Mouse (Mus musculus): ENCODE results near the gene Nhlrc1. TPM values are rescaled to one million over a fixed set of nuclear protein-coding genes. Genes with fewer than 3 reads are reported as not detected.
A peak's percentile ranks its signal among the peaks of the same experiment; 100 is the strongest.

The Nhlrc1 gene
- total RNA-seq (2021), result 1 to 10 TPM; 3.6 to 3.8 TPM
- long read RNA-seq, experiment 1, transcript Nhlrc1-201 (1 exons, 2,294 nt), result major isoform, 7 of 7 reads
- long read RNA-seq, experiment 1, partial matches to known transcripts, result 0 of 7 reads
- long read RNA-seq, experiment 1, other reads (novel, unspliced or antisense), result 0 of 7 reads
- long read RNA-seq, experiment 2, transcript Nhlrc1-201 (1 exons, 2,294 nt), result major isoform, 6 of 6 reads
- long read RNA-seq, experiment 2, partial matches to known transcripts, result 0 of 6 reads
- long read RNA-seq, experiment 2, other reads (novel, unspliced or antisense), result 0 of 6 reads

GRCm38 (mm10) chr13:47014334-47015194, at the start of gene Nhlrc1:
Gene Nhlrc1 (minus strand): TSS chr13:47014850.
- peak; percentile 55 to 71 for DNase-seq (ENCODE audit: low spot score in 2 of 2)

GRCm38 (mm10) chr13:47063985-47064760, 49.5 kb upstream of the Nhlrc1 start:
- DNase-seq (ENCODE audit: low spot score in 2 of 2), result no peak

DNA sequence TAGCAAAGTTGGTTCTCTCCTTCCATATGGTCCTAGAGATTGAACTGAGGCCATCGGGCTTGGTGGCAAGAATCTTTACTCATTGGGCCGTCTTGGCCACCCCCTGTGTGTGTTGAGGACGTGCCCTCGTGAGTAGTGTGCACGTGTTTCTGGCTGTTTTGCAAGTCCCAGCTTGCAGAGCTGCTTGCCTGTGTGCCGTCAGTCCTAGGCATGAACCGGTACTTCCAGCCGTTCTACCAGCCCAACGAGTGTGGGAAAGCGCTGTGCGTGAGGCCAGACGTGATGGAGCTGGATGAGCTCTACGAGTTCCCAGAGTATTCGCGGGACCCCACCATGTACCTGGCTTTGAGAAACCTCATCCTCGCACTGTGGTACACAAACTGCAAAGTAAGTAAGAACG, 48.1 kb upstream of the Nhlrc1 start:
- no peak for DNase-seq (ENCODE audit: low spot score in 2 of 2)

GRCm38 (mm10) chr13:47056781-47057180, 42.1 kb upstream of the Nhlrc1 start:
- no peak for DNase-seq (ENCODE audit: low spot score in 2 of 2)

DNA sequence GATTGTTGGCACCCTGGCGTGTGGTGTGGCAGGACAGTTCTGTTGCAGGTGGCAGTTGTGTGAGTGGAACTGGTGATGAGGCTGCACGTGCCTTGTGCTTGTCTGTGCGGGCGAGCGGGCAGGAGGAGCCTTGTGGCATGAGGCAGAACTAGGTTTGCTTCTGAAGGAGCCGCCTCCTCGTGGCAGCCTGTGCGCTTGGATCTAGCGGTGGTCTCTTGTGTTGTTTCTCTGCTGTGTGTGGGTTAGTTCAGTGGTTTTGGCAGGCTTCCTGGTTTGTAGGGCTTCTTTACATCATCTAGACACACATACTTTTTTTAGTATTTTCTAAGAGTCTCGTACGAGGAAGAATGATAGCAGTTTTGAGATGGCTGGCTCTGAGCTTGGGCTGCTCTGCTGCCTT, 41.5 kb upstream of the Nhlrc1 start:
- DNase-seq (ENCODE audit: low spot score in 2 of 2), result no peak

DNA sequence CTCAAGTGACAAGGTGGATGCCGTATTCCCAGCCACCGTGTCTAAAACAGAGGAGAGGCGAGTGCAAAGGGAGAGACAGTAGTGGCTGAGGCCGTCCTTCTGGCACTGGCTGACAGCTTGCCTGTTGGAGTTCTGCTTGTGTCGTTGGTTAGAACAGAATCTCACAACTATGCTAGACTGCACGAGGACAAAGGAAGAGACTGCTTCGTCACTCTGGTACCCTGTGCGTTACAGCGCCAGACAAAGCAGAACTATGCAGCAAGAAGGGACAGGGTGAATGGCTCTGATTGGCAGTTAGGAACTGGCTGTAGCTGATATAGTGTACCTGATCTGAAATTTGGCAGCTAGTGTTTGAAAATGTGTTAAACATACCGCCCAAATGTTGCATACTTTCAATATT, 39.3 kb upstream of the Nhlrc1 start:
- DNase-seq (ENCODE audit: low spot score in 2 of 2), result no peak

DNA sequence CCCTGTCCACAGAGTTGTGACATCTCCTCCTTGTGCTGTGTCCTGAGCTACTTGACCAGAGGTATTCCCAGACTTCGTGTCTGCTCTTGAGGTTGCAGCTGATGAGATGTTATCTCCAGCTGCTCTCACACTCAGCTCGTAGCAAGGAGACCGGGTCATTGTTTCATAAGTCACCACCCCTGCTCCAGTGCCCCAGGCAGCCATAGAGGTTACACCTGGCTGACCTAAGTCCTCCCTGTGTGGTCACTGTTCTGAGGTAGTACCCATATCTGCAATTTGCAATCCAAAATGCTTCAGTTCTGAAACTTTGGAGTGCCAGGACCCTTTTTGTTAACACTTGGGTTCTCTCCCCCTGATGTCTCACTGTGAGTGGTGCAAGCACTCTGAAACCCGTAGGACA, 35.4 kb upstream of the Nhlrc1 start:
- no peak for DNase-seq (ENCODE audit: low spot score in 2 of 2)

GRCm38 (mm10) chr13:47047996-47048395, 33.3 kb upstream of the Nhlrc1 start:
- DNase-seq (ENCODE audit: low spot score in 2 of 2), result no peak

DNA sequence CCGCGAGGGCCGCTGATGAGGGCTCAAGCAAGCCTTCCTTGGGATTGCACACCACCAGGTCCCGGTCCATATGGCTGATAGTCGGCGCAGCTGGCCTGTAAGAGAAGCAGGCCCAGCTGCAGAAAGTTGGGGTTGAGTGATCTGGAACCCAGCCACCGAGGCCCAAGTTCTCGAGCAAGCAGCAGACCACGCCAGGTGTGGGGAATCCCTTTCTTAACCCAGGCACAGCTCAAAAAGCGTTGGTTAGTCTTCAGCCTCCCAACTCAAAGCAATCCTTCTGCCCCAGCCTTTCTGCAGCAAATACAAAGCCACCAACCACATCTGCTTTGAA, 29.9 kb upstream of the Nhlrc1 start, which contains the start of gene Tpmt:
Gene Tpmt (minus strand): TSS at position 121 of the 331 bp plus-strand sequence.
- peak in 1 of 2 experiments; percentile 31 for DNase-seq (ENCODE audit: low spot score in 2 of 2)

- peak; percentile 17 to 26 for DNase-seq (ENCODE audit: low spot score in 2 of 2)
Observed at GRCm38 (mm10) chr13:47043833-47044616, 29.4 kb upstream of the Nhlrc1 start.

- peak; percentile 99 for DNase-seq (ENCODE audit: low spot score in 2 of 2)
Observed at GRCm38 (mm10) chr13:47043030-47043680, 28.5 kb upstream of the Nhlrc1 start, which contains the start of gene Kdm1b. Gene Kdm1b (plus strand): TSS chr13:47043499.

DNA sequence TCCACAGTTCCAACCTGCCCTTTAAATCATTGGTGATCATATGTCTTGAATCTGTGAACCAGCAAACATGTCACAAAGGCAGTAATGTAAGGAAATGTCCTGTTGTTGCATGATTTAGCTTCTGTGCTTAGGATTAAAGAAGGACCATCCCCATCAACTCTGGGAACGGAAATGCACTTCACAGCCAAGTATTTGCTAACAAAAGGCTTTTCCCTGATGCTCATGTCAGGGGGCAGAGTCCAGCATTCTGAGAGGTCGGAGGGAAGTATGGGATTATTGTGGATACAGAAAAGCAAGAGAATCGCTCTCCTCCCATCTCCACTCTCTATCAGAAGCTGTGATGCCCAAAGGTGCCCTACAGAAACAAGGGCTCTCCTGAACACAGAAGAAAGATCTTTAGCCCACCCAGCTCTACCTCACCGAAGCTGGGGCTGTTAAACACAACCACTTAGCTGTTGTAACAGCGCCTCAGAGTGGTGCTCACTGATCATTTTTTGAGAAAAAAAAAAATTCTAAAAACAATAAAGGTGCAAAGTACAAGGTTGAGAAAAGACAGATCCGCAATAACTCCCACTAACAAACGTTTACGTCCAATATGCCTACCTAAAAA, 27.5 kb upstream of the Nhlrc1 start:
- no peak for DNase-seq (ENCODE audit: low spot score in 2 of 2)

DNA sequence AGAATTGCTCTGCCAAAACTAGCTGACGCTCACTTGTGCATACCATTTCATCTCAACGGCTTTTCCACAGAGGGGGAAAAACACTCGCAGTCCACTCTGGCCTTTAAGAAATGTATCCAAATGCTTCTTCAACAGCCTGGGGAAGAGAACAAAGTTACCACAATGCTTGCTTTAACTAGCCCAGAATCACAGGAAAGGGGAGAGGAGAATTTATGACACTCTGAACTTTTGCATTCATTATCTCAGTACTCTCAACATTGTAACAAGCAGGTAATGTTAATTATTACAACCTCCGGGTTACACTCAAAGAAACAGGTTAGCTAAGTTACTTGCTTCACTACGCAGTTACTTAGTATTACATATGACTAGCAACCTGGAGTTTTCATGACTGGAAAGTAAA, 25.4 kb upstream of the Nhlrc1 start:
- no peak for DNase-seq (ENCODE audit: low spot score in 2 of 2)

GRCm38 (mm10) chr13:47037946-47038345, 23.3 kb upstream of the Nhlrc1 start:
- no peak for DNase-seq (ENCODE audit: low spot score in 2 of 2)

GRCm38 (mm10) chr13:47033602-47034001, 19.0 kb upstream of the Nhlrc1 start:
- DNase-seq (ENCODE audit: low spot score in 2 of 2), result no peak

DNA sequence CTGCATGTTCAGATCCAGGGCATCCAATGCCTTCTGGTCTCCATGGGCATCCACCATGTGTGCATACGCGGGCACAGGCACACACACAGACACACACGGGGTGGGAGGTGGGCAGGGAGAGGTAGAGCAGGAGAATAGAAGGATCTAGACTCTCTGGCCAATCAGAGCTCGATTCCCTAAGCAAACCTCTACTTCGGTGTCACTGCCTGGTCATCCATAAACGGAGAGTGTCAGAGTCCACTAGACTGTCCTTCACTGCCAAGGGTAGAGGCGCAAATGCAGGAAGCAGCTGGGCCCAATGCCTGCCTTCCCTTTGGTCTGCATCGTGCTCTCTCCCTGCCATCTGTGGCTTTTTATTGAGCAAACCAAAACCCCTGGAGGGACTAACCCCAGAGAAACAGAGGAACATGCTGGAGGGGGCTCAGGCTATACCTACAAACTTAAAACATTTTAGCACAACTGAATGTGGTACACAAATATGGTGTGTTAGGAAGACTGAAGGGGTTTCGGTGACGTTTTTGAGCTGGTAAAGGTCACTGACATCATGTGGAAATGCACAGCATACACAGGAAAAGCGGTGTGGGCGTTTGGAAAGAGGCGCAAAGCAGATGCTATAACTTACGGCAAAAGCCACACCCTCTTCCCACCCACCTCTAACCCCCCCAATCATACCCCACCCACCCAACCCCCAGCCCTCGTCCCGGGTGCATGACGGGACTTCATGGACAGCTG, 15.9 kb upstream of the Nhlrc1 start:
- no peak for DNase-seq (ENCODE audit: low spot score in 2 of 2)

- DNase-seq (ENCODE audit: low spot score in 2 of 2), result no peak
Observed at GRCm38 (mm10) chr13:47020798-47021197, 6.1 kb upstream of the Nhlrc1 start.

DNA sequence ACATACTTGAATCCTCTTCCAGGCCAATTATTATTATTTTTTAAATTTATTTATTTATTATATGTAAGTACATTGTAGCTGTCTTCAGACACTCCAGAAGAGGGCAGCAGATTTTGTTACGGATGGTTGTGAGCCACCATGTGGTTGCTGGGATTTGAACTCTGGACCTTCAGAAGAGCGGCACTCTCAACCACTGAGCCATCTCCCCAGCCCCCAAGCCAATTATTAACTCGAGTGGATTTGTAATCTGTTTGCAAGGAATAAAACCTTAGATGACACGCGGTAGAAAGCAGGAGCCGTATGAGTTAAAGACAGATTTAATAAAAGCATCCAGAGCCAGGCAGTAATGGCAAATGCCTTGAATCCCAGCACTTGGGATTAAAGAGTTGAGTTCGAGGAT, 5.1 kb upstream of the Nhlrc1 start:
- DNase-seq (ENCODE audit: low spot score in 2 of 2), result no peak

GRCm38 (mm10) chr13:47017259-47017658, 2.6 kb upstream of the Nhlrc1 start:
- peak in 1 of 2 experiments; percentile 48 for DNase-seq (ENCODE audit: low spot score in 2 of 2)

All from gastrocnemius, postnatal 4 days (tissue).